Mouse (Mus musculus): ENCODE measurements at regions not wholly inside any gene's neighbourhood (a gene's known extent, or its start where the extent isn't known, plus 50 kb on each side); places are given as distances from the start of the nearest gene placed in this dataset.

DNA sequence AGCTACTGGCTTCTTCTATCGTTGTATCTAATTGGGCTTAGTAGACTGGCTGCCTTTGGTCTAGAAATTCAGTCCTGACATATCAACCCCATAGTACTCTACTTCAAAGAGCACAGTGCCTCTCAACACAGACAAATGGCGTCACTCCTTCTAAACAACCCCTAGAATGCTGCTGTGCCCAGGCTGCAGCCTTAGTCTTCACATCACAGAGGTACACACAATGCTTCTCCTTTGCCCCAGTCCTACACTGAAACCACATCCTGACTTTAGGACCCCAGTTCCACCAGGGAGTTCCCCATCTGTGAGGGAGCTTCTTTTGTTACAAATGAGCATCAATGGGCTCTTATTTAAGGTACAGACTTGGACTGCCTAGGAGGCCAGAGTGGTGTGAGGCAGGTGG is 312.6 kb downstream of the Cd83 start:
- 92% methylated on average over 2 of the region's 2 CpGs for WGBS
- Histone ChIP-seq H3K36me3 (ENCODE audit: control insufficient read depth, insufficient read depth, low read length) (no peaks in the 10 kb centered on the region), H3K9me3 (ENCODE audit: control insufficient read depth, low read length) (no peaks in the 10 kb centered on the region), H3K4me3 (ENCODE audit: low read length) (no peak overlapping the region), H3K4me2 (ENCODE audit: low read length) (no peak overlapping the region), H3K4me1 (ENCODE audit: control insufficient read depth, insufficient read depth, low read depth, low read length) (peaks cover 19% of the 10 kb centered on the region), H3K9ac (ENCODE audit: low read depth, low read length) (no peak overlapping the region), H3K27ac (ENCODE audit: low read depth, low read length) (no peak overlapping the region), H3K27me3 (replicated peaks; ENCODE audit: control insufficient read depth, insufficient read depth, low read length) (no peaks in the 10 kb centered on the region)
- ATAC-seq: no peak

GRCm38 (mm10) chr13:44099511-44099910 is 314.9 kb downstream of the Cd83 start:
- Histone ChIP-seq H3K27ac (ENCODE audit: low read depth, low read length) (no peak overlapping the region), H3K9me3 (ENCODE audit: control insufficient read depth, low read length) (no peaks in the 10 kb centered on the region), H3K36me3 (ENCODE audit: control insufficient read depth, insufficient read depth, low read length) (no peaks in the 10 kb centered on the region), H3K27me3 (replicated peaks; ENCODE audit: control insufficient read depth, insufficient read depth, low read length) (no peaks in the 10 kb centered on the region), H3K4me3 (ENCODE audit: low read length) (no peak overlapping the region), H3K4me2 (ENCODE audit: low read length) (no peak overlapping the region), H3K9ac (ENCODE audit: low read depth, low read length) (no peak overlapping the region), H3K4me1 (ENCODE audit: control insufficient read depth, insufficient read depth, low read depth, low read length) (peaks cover 19% of the 10 kb centered on the region)
- peak; percentile 41; the same call in 1 of the 2 replicates for ATAC-seq
- WGBS: 17% methylated on average over 9 of the region's 9 CpGs

GRCm38 (mm10) chr13:44100125-44101067 is 315.8 kb downstream of the Cd83 start:
- H3K4me3 ChIP-seq (ENCODE audit: low read length): 0 out of 2 replicates have a peak overlapping the region, but pooled peaks have one; percentile 0
- H3K9ac ChIP-seq (ENCODE audit: low read depth, low read length): no peak overlapping the region
- no peaks in the 10 kb centered on the region for H3K27me3 ChIP-seq (replicated peaks; ENCODE audit: control insufficient read depth, insufficient read depth, low read length)
- H3K4me2 ChIP-seq (ENCODE audit: low read length): peak overlapping the region; percentile 40
- ATAC-seq: peak; percentile 91
- peak overlapping the region; percentile 37; the same call in 1 of the 2 replicates for H3K27ac ChIP-seq (ENCODE audit: low read depth, low read length)
- no peaks in the 10 kb centered on the region for H3K36me3 ChIP-seq (ENCODE audit: control insufficient read depth, insufficient read depth, low read length)
- 8% methylated on average over 21 of the region's 21 CpGs for WGBS
- peaks cover 19% of the 10 kb centered on the region for H3K4me1 ChIP-seq (ENCODE audit: control insufficient read depth, insufficient read depth, low read depth, low read length)
- H3K9me3 ChIP-seq (ENCODE audit: control insufficient read depth, low read length): no peaks in the 10 kb centered on the region

GRCm38 (mm10) chr13:44101161-44101560 is 316.6 kb downstream of the Cd83 start:
- 1% methylated on average over 6 of the region's 6 CpGs for WGBS
- Histone ChIP-seq H3K9me3 (ENCODE audit: control insufficient read depth, low read length) (no peaks in the 10 kb centered on the region), H3K4me2 (ENCODE audit: low read length) (peak overlapping the region; percentile 40), H3K9ac (ENCODE audit: low read depth, low read length) (no peak overlapping the region), H3K27me3 (replicated peaks; ENCODE audit: control insufficient read depth, insufficient read depth, low read length) (no peaks in the 10 kb centered on the region), H3K27ac (ENCODE audit: low read depth, low read length) (no peak overlapping the region), H3K36me3 (ENCODE audit: control insufficient read depth, insufficient read depth, low read length) (no peaks in the 10 kb centered on the region), H3K4me3 (ENCODE audit: low read length) (no peak overlapping the region), H3K4me1 (ENCODE audit: control insufficient read depth, insufficient read depth, low read depth, low read length) (peaks cover 19% of the 10 kb centered on the region)
- ATAC-seq: no peak

- 63% methylated on average over 6 of the region's 6 CpGs for WGBS
- no peak overlapping the region for H3K9ac ChIP-seq (ENCODE audit: low read depth, low read length)
- H3K4me2 ChIP-seq (ENCODE audit: low read length): no peak overlapping the region
- no peaks in the 10 kb centered on the region for H3K27me3 ChIP-seq (replicated peaks; ENCODE audit: control insufficient read depth, insufficient read depth, low read length)
- no peak overlapping the region for H3K27ac ChIP-seq (ENCODE audit: low read depth, low read length)
- no peaks in the 10 kb centered on the region for H3K9me3 ChIP-seq (ENCODE audit: control insufficient read depth, low read length)
- ATAC-seq: no peak
- no peaks in the 10 kb centered on the region for H3K36me3 ChIP-seq (ENCODE audit: control insufficient read depth, insufficient read depth, low read length)
- peaks cover 19% of the 10 kb centered on the region for H3K4me1 ChIP-seq (ENCODE audit: control insufficient read depth, insufficient read depth, low read depth, low read length)
- no peak overlapping the region for H3K4me3 ChIP-seq (ENCODE audit: low read length)
These were observed 317.2 kb downstream of the Cd83 start for GRCm38 (mm10) chr13:44101806-44102205.

GRCm38 (mm10) chr13:44102257-44102656 is 317.7 kb downstream of the Cd83 start:
- Histone ChIP-seq H3K4me3 (ENCODE audit: low read length) (no peak overlapping the region), H3K36me3 (ENCODE audit: control insufficient read depth, insufficient read depth, low read length) (no peaks in the 10 kb centered on the region), H3K4me1 (ENCODE audit: control insufficient read depth, insufficient read depth, low read depth, low read length) (peaks cover 19% of the 10 kb centered on the region), H3K27ac (ENCODE audit: low read depth, low read length) (no peak overlapping the region), H3K4me2 (ENCODE audit: low read length) (no peak overlapping the region), H3K27me3 (replicated peaks; ENCODE audit: control insufficient read depth, insufficient read depth, low read length) (no peaks in the 10 kb centered on the region), H3K9ac (ENCODE audit: low read depth, low read length) (no peak overlapping the region), H3K9me3 (ENCODE audit: control insufficient read depth, low read length) (no peaks in the 10 kb centered on the region)
- 51% methylated on average over 4 of the region's 4 CpGs for WGBS
- ATAC-seq: no peak

- ATAC-seq: no peak
- no peaks in the 10 kb centered on the region for H3K9me3 ChIP-seq (ENCODE audit: control insufficient read depth, low read length)
- H3K4me1 ChIP-seq (ENCODE audit: control insufficient read depth, insufficient read depth, low read depth, low read length): peaks cover 19% of the 10 kb centered on the region
- no peak overlapping the region for H3K9ac ChIP-seq (ENCODE audit: low read depth, low read length)
- H3K4me2 ChIP-seq (ENCODE audit: low read length): no peak overlapping the region
- no peak overlapping the region for H3K4me3 ChIP-seq (ENCODE audit: low read length)
- H3K27ac ChIP-seq (ENCODE audit: low read depth, low read length): no peak overlapping the region
- 97% methylated on average over 7 of the region's 7 CpGs for WGBS
- H3K27me3 ChIP-seq (replicated peaks; ENCODE audit: control insufficient read depth, insufficient read depth, low read length): no peaks in the 10 kb centered on the region
- no peaks in the 10 kb centered on the region for H3K36me3 ChIP-seq (ENCODE audit: control insufficient read depth, insufficient read depth, low read length)
These were observed 318.8 kb downstream of the Cd83 start for GRCm38 (mm10) chr13:44103340-44103739.

DNA sequence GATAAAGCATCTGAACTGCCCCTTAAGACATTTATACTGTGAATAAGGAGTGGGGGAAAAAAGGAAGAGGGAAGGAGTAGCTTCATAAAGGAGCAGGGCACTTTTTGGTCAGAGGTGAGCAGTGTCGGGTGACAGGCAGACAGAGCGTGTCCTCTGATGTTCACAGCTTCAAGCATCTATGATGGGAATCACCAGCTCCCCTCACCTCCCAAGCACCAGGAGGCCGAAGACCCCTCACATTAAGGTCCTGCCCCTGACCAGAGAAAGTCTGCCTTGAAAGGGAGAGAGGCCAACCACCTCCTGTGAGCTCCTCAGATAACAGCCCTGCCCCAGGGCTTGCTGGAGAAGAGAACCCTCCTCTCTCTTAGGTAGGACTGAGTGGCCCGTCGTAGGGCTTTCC is 320.6 kb downstream of the Cd83 start:
- H3K27me3 ChIP-seq (replicated peaks; ENCODE audit: control insufficient read depth, insufficient read depth, low read length): no peaks in the 10 kb centered on the region
- H3K9me3 ChIP-seq (ENCODE audit: control insufficient read depth, low read length): no peaks in the 10 kb centered on the region
- no peak overlapping the region for H3K9ac ChIP-seq (ENCODE audit: low read depth, low read length)
- no peaks in the 10 kb centered on the region for H3K36me3 ChIP-seq (ENCODE audit: control insufficient read depth, insufficient read depth, low read length)
- no peak overlapping the region for H3K4me2 ChIP-seq (ENCODE audit: low read length)
- ATAC-seq: no peak
- H3K4me1 ChIP-seq (ENCODE audit: control insufficient read depth, insufficient read depth, low read depth, low read length): peaks cover 13% of the 10 kb centered on the region
- H3K4me3 ChIP-seq (ENCODE audit: low read length): no peak overlapping the region
- 74% methylated on average over 5 of the region's 5 CpGs for WGBS
- no peak overlapping the region for H3K27ac ChIP-seq (ENCODE audit: low read depth, low read length)

- Histone ChIP-seq H3K27ac (ENCODE audit: low read depth, low read length) (no peak overlapping the region), H3K36me3 (ENCODE audit: control insufficient read depth, insufficient read depth, low read length) (no peaks in the 10 kb centered on the region), H3K4me3 (ENCODE audit: low read length) (no peak overlapping the region), H3K9ac (ENCODE audit: low read depth, low read length) (no peak overlapping the region), H3K9me3 (ENCODE audit: control insufficient read depth, low read length) (no peaks in the 10 kb centered on the region), H3K27me3 (replicated peaks; ENCODE audit: control insufficient read depth, insufficient read depth, low read length) (no peaks in the 10 kb centered on the region), H3K4me2 (ENCODE audit: low read length) (no peak overlapping the region), H3K4me1 (ENCODE audit: control insufficient read depth, insufficient read depth, low read depth, low read length) (0 out of 2 replicates have a peak, but pooled peaks cover 2% of the 10 kb centered on the region)
- no peak for ATAC-seq
- 48% methylated on average over 11 of the region's 11 CpGs for WGBS
These were observed 324.1 kb downstream of the Cd83 start for GRCm38 (mm10) chr13:44108695-44109094.
